Mouse (Mus musculus) ES-E14 (cell line): ENCODE results near the gene Gm17545. TPM values are rescaled to one million over a fixed set of nuclear protein-coding genes. Genes with fewer than 3 reads are reported as not detected.

Source experiments
- DNase-seq: peaks from one replicate; pipeline ENCODE4 v3.0.0-alpha.2; 2013; ENCODE audit warnings: low read depth, low spot score
- H3K27ac ChIP-seq: 2 replicates; pipeline ENCODE4 v1.5.1; 2012; ENCODE audit warnings: low read depth, mild to moderate bottlenecking, low read length, moderate library complexity, mixed read lengths; ENCODE audit not compliant: poor library complexity, insufficient read depth, severe bottlenecking
- H3K36me3 ChIP-seq: 2 replicates; pipeline ENCODE4 v1.6.1; 2012; ENCODE audit warnings: mild to moderate bottlenecking, low read length, moderate library complexity, mixed read lengths; ENCODE audit not compliant: control insufficient read depth, poor library complexity, insufficient read depth, severe bottlenecking
- H3K4me1 ChIP-seq, 2 experiments: fragments of 150-350 bp in 1 of 2; sonication (generic) in 1 of 2; 2 replicates each; pipeline ENCODE4 v1.6.1; 2012; ENCODE audit warnings: low read length in 2 of 2, mild to moderate bottlenecking in 1 of 2, mixed read lengths in 1 of 2; ENCODE audit not compliant: control insufficient read depth in 2 of 2, insufficient read depth in 2 of 2, poor library complexity in 1 of 2
- H3K4me3 ChIP-seq, 2 experiments: fragments of 150-350 bp in 1 of 2; sonication (generic) in 1 of 2; 2 replicates each; pipeline ENCODE4 v1.5.1; 2012; ENCODE audit warnings: low read length in 2 of 2, low read depth in 1 of 2, mild to moderate bottlenecking in 1 of 2, mixed read lengths in 1 of 2; ENCODE audit not compliant: insufficient read depth in 1 of 2, poor library complexity in 1 of 2, severe bottlenecking in 1 of 2
- H3K9ac ChIP-seq: 2 replicates; pipeline ENCODE4 v1.6.1; 2012; ENCODE audit warnings: low read depth, mild to moderate bottlenecking, low read length, mixed read lengths; ENCODE audit not compliant: poor library complexity, insufficient read depth, severe bottlenecking
- H3K9me3 ChIP-seq: fragments of 150-350 bp; sonication (generic); 2 replicates; pipeline ENCODE4 v1.6.1; 2012; ENCODE audit warnings: low read depth, mild to moderate bottlenecking, low read length; ENCODE audit not compliant: control insufficient read depth, insufficient read depth
- CHD2 ChIP-seq: IDR thresholded peaks from 2 replicates; pipeline ENCODE4 v1.6.1; 2014; ENCODE audit warnings: mild to moderate bottlenecking, low read depth, low read length, inconsistent platforms
- HCFC1 ChIP-seq: IDR thresholded peaks from 2 replicates; pipeline ENCODE4 v1.6.1; 2012; ENCODE audit warnings: low read length, inconsistent platforms, borderline replicate concordance; ENCODE audit not compliant: insufficient read depth
- MAFK ChIP-seq: IDR thresholded peaks from 2 replicates; pipeline ENCODE4 v1.6.1; 2014; ENCODE audit warnings: mild to moderate bottlenecking, low read depth, low read length, inconsistent platforms; ENCODE audit not compliant: insufficient read depth
- ZC3H11A ChIP-seq: IDR thresholded peaks from 2 replicates; pipeline ENCODE4 v1.6.1; 2012; ENCODE audit warnings: low read depth, mild to moderate bottlenecking, inconsistent platforms, low read length, borderline replicate concordance
- ZNF384 ChIP-seq: IDR thresholded peaks from 2 replicates; pipeline ENCODE4 v1.6.1; 2012; ENCODE audit warnings: low read depth, low read length, inconsistent platforms
- in situ Hi-C, 2 experiments: fragments of 600-800 bp; cut with MboI; formaldehyde crosslinking; loops; one replicate each; pipeline ENCODE4 v1.15.1; 2025; ENCODE audit warnings: low sequenced_read_pairs in 2 of 2, inconsistent platforms in 1 of 2; ENCODE audit not compliant: unreplicated experiment in 2 of 2
- total RNA-seq: library from RNA; depleted of rRNA; stranded (reverse); fragments of 300-350 nt; gene quantifications from 2 replicates; pipeline ENCODE4 v1.2.3, GENCODE M21; 2012; rRNA removed

The Gm17545 gene
- total RNA-seq, 1 experiment: not detected

DNA sequence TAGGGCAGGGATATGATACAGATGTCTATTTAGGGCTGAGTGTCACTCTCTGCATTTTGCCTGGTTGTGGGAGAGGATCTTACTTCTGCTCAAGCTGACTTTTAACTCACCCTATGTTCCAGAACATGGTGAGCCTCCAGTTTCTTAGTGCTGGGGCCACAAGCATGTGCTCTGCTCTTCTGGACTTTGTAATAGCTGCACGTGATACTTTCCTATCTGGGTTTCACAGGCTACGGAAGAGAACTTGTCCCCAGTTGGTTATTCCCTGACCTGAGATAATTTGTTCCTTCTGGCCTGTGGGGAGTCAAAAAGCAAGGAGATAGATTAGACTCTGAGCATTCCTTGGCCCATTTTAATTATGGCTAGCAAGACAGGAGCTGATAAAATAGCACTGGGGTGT lies 51.5 kb downstream of the Gm17545 start:
- TF ChIP-seq ZC3H11A (no peak), HCFC1 (no peak), CHD2 (no peak), ZNF384 (no peak), MAFK (no peak)
- in situ Hi-C loops: no loop called here
- Histone ChIP-seq H3K4me3 (no peak overlapping the region), H3K9ac (no peak overlapping the region), H3K27ac (no peak overlapping the region), H3K36me3 (no peaks in the 10 kb centered on the region), H3K9me3 (no peaks in the 10 kb centered on the region), H3K4me1 (0 out of 4 replicates have a peak, but pooled peaks cover 0 to 1% of the 10 kb centered on the region in 2 experiments)
- DNase-seq: no peak

Other genes starting within 250 kb of the Gm17545 start
- 90.7 and 129 TPM in 2 replicates for gene Zfp809, start 228.6 kb upstream of the Gm17545 start, total RNA-seq
- 9.6 and 11.3 TPM in 2 replicates for gene Zfp599, start 194.4 kb upstream of the Gm17545 start, total RNA-seq
- gene Zfp810, start 146.6 kb upstream of the Gm17545 start, total RNA-seq: 7.8 and 14.3 TPM in 2 replicates
- 155 and 168 TPM in 2 replicates for gene Anln, start 65.1 kb upstream of the Gm17545 start, total RNA-seq
- gene 9530077C05Rik, start 42.8 kb upstream of the Gm17545 start, total RNA-seq: 2.2 and 2.5 TPM in 2 replicates
- 30.1 and 32.8 TPM in 2 replicates for gene Rp9, start 15.5 kb downstream of the Gm17545 start, total RNA-seq
- gene Bbs9, start 21.4 kb downstream of the Gm17545 start, total RNA-seq: 10.3 and 12.3 TPM in 2 replicates